Mouse (Mus musculus) large intestine, adult 2 months (tissue): ENCODE measurements around the gene Tmem132b. TPM values are rescaled to one million over a fixed set of nuclear protein-coding genes. Genes with fewer than 3 reads are reported as not detected.
"Not testable (repeated sequence)": the region's sequence is repeated elsewhere in the genome, so short reads cannot be mapped to it uniquely, and the experiment has no call there.

ENCODE experiments used
- DNase-seq: peaks from one replicate; pipeline ENCODE4 v3.0.0-alpha.2; 2012; ENCODE audit warnings: low read depth, low spot score
- WGBS: fragments of 180-500 bp; shearing (Covaris S2); methylation state at CpG from one replicate; pipeline ENCODE4 v1.1.7; 2018; 5-methylcytosine and 5-hydroxymethylcytosine counted together
- polyA plus RNA-seq: library from polyadenylated mRNA; depleted of rRNA; stranded (reverse); fragments of >200 nt; gene quantifications from 2 replicates; pipeline ENCODE4 v1.2.3, GENCODE M21; 2012; rRNA removed

The Tmem132b gene
- 0.12 and 0.16 TPM in 2 replicates for polyA plus RNA-seq

DNA sequence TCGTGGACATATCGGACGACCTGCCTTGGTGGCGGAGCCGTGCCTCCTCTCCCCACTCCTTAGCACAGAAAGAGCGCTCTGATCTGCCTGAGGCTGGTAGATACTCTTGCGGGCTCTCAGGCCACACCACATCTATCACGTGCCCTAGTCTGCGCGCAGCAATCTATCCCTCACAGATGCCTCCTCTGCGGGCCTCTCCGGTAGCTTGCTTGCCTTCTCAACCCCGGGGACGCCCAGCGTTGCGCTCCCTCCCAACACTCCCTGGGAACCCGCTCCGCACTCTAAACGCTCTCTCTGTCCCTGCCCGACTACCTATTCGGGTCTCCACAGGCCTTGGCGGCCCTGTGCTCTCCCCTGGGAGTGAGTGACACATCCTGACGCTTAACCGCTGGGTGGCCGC, at the start of gene Tmem132b:
Gene Tmem132b, plus strand, starts transcription at position 141 of the 400 bp plus-strand sequence.
- WGBS: 7% methylated on average over 25 of the region's 25 CpGs
- DNase-seq: no peak

DNA sequence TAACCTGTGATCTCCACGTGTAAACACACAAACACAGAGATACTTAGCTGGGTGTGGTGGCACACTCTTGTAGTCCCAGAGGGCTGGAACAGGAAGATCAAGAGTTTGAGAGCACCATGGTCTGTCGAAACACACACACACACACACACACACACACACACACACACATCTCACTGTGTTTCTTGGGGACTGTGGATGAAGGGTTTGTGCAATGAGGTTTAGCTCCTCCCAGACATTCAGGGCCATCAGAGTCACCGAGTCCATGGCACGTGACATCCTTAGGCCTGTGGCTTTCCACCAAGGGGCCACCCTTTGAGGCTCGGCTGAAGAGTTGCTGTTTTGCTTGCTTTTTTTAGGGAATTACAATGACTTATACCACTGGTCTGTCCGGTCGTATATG, 49.1 kb upstream of the Tmem132b start:
- WGBS: 87% methylated on average over 7 of the region's 7 CpGs
- DNase-seq: no peak

DNA sequence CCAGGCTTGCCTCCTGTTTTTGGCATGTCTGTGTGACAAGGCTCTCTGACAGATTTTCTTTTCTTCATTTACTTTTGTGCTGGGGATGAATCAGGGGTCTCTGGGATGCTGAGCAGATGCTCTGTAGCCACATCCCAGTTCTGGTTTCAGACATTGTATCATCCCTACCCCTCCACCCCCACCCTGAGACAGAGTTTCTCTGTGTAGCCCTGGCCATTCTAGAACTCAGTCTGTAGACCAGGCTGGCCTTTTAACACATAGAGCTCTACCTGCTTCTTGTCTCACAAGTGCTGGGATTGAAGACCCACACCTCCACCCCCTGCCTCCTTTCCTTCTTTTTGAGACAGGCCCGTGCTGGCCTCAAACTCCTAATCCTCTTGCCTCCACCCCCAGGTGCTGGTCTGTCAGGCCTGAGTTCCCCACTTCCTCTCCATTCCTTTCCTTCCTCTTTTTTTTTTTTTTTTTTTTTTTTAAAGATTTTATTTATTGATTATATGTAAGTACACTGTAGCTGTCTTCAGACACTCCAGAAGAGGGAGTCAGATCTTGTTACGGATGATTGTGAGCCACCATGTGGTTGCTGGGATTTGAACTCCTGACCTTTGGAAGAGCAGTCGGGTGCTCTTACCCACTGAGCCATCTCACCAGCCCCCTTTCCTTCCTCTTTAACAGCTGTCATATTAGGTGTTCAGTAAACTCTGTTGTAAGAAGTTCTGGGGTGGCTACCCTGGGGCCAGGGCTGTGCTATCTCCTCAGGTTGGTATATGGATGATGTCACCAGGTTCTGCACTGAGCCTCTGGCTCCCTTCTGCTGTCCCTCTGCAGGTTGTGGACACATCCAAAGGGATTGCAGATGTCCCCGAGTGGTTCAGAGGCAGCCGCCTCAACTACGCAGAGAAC, 47.6 kb upstream of the Tmem132b start:
- WGBS: 77% methylated on average over 6 of the region's 6 CpGs
- no peak for DNase-seq

DNA sequence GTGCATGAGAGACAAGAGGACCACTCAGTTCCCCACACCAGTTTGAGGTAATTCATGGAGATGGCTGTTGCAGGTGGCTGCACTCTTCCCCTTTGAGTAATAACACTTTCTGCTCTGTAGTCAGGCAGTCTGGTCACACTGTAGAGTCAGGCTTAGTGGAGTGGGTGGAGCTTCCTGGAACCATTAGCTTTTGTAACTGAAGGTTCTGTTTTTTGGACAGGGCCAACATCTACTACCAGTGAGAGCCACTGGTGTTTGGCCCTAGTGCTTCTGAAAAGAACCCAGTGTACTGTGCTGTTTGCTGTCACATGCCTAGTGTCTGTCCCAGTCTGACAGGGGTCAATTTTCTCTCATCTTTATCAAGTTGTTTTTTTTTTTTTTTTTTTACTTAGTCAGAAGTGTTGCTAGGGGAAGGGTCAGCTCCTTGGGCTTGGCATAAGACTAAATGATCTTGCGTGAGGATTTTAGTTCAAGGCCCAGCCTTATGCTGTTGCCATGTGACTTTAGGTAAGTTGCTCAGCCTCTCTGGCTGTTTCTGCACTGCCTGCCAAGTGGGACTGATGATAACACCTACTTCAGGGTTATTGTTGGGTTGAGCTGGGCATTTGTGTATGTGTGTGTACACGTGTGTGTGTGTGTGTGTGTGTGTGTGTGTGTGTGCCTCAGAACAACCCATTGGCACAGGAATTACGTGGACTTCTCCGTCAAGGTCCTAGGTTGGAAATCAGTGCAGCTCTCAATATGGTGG, 46.4 kb upstream of the Tmem132b start:
- no peak for DNase-seq
- WGBS: 95% methylated on average over 4 of the region's 4 CpGs

DNA sequence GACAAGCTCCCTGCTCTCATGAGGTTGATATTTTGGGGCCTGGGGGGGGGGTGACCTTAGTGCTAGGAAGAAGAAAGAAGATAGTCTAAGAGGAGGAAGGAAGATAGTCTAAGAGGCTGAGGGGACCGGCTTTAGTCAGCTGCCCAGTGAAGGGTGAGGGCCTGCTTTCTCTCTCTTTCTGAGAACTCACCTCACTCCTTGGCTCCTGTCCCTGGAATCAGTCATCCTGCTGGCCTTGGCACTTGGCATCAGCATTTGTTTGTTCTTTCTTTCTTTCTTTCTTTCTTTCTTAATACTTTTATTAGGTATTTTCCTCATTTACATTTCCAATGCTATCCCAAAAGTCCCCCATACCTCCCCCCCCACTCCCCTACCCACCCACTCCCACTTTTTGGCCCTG, 45.5 kb upstream of the Tmem132b start:
- no peak for DNase-seq
- WGBS: 67% methylated on average over 1 of the region's 1 CpGs

- DNase-seq: no peak
- WGBS: 79% methylated on average over 11 of the region's 11 CpGs
Measured at GRCm38 (mm10) chr5:125487375-125488115, 44.0 kb upstream of the Tmem132b start.

DNA sequence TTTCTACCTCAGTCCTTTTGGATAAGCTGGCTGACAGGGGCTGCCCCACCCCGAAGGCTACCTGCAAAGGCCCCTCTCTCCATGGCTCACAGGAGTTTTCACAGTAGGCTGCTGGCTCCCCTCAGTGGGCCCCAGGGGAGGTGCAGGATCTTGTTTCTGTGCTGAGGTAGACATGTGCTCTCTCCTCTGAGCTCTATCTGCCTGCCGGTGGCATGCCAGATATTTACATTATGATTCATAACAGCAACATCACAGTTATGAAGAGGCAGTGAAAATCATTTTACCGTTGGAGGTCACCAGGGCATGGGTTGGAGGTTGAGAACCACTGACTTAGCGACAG, 43.5 kb upstream of the Tmem132b start:
- no peak for DNase-seq
- 33% methylated on average over 4 of the region's 4 CpGs for WGBS

- not testable (repeated sequence) for DNase-seq
- 86% methylated on average over 5 of the region's 5 CpGs for WGBS
Measured at GRCm38 (mm10) chr5:125488953-125489352, 42.6 kb upstream of the Tmem132b start.

- DNase-seq: no peak
- 90% methylated on average over 10 of the region's 10 CpGs for WGBS
Measured at GRCm38 (mm10) chr5:125491107-125491506, 40.5 kb upstream of the Tmem132b start.

- WGBS: 75% methylated on average over 17 of the region's 17 CpGs
- DNase-seq: no peak
Measured at GRCm38 (mm10) chr5:125492379-125493092, 39.0 kb upstream of the Tmem132b start.

GRCm38 (mm10) chr5:125493093-125493423, 38.5 kb upstream of the Tmem132b start:
- 88% methylated on average over 5 of the region's 5 CpGs for WGBS
- no peak for DNase-seq

DNA sequence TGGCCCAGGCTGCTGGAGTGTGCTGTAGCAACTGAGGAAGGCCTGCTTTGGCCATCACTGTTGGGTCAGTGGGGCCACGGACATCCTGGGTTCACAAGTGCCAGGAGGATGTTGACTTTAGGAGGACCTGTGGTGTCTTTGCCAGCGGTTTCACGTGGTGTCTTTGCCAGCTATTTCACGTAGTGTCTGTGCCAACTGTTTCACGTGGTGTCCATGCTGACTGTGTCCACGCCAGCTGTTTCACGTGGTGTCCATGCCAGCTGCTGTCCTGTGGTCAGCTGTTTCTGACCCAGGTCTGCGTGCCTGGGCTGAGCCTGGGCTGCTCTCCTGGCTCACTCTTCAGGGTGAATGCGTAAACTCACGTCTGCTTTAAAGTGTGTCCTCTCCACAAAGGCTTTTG, 35.9 kb upstream of the Tmem132b start:
- 60% methylated on average over 10 of the region's 10 CpGs for WGBS
- no peak for DNase-seq

DNA sequence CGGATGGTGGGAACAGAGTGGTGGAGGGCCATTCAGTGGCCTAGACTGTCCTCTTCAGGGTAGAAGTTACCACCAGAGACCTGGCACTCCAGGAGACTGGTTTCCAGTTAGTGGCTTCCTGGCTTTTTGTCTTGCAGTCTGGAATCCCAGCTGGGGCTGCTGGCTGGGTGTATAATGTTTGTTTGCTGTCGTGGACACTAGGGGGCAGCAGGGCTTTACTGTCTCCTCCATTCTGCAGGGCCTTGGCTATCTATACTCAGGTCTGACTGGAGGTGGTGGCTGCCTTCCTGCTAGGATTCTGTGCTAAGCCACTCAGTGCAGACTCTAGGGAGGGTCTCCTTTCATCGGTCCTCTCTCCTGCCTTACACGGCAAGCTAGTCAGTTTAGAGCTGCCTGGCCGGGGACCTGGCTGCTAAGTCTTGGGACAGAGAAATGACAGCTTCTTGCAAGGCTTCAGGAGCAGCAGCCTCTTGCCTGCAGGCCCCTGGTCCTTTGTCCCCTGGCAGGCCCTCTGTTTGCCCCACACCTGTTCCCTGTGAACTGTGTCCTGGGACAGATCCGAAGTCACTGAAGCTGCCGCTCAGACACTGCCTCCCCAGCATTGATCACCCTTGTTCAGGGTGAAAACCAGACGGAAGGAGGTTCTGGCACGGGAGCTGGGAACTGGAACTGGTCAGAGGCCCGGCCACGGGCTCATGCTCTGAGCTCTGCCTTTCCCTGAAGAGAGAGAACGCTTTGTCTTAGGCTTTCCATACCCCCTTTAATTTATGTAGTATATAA, 33.6 kb upstream of the Tmem132b start:
- 76% methylated on average over 12 of the region's 12 CpGs for WGBS
- no peak for DNase-seq

DNA sequence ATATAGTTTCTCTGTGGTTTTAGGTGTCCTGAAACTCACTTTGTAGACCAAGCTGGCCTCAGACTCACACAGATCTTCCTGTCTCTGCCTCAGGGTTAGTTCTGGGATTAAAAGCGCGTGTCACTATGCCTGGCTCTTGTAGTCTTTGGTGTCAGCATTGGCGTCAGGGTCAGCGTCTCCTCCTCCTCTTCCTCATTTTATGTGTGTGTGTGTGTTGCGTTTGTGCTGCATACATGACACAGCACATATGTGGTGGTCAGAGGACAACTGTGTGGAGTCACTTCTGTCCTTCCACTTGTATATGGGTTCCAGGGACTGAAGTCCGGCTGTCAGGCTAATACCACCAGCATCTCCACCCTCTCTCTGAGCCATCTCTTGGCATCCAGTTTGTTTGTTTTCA, 30.1 kb upstream of the Tmem132b start:
- 84% methylated on average over 6 of the region's 6 CpGs for WGBS
- no peak for DNase-seq

DNA sequence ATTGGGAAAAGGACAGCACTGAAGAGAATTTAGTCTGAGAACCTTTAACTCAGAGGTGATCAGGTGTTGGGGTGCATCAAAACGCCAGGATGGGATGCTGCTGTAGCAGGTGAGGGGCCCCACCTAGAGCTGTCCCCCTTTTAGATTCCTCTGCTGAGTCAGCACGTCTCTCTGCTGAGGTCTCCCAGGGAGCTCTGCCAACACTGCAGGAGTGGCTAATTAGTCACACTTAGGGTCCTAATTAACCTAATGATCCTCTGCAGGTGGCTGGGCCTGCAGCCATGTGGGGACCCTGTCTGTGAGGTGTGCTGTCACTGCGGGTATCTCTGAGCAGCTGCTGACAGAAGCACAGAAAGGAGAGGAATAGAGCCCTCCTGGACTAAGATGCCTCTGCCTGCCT, 29.4 kb upstream of the Tmem132b start:
- no peak for DNase-seq
- 74% methylated on average over 3 of the region's 3 CpGs for WGBS

GRCm38 (mm10) chr5:125503628-125504027, 27.9 kb upstream of the Tmem132b start:
- WGBS: 87% methylated on average over 6 of the region's 6 CpGs
- DNase-seq: no peak

DNA sequence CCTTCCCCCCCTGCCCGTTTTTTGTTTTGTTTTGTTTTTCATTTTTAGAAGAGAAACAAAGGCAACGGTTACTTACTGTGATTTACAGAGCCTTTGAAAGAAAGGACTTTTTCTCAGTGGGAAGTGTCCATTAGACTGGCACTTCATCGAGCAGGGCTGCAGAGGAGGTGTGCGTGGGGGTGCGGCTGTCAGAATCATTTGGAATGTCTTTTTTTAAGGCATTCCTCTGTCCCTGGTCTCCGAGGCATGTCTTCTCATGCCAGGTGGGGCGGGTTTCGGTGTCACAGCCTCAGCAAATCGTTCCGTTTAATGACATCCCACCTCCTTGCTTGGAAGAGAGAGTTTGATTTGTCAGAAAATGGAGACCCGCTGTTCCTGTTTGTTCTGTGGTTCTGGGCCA, 26.9 kb upstream of the Tmem132b start:
- 80% methylated on average over 11 of the region's 11 CpGs for WGBS
- no peak for DNase-seq

GRCm38 (mm10) chr5:125505968-125506367, 25.6 kb upstream of the Tmem132b start:
- WGBS: 90% methylated on average over 15 of the region's 15 CpGs
- no peak for DNase-seq

DNA sequence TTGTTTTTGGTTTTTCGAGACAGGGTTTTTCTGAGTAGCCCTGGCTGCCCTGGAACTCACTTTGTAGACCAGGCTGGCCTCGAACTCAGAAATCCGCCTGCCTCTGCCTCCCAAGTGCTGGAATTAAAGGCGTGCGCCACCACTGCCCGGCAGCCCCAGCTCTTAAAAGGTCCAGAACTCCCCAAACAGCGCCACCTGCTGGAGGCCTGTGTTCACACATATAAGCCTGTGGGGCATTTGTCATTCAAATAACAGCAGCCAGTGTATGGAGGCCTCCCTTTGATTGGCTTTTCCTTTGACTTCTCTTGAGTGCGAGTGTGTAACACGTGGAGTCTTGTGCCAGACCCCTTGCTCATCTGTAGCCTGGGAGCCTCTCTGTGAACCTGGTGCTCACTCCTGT, 24.0 kb upstream of the Tmem132b start:
- 93% methylated on average over 9 of the region's 9 CpGs for WGBS
- DNase-seq: no peak
